Mouse (Mus musculus) layer of hippocampus, adult 18-20 months (tissue): ENCODE results near the gene Ereg. TPM values are rescaled to one million over a fixed set of nuclear protein-coding genes. Genes with fewer than 3 reads are reported as not detected.

Experiments
- DNase-seq, 2 experiments: peaks; one replicate each; pipeline ENCODE4 v3.0.0; 2022; ENCODE audit warnings: low spot score in 2 of 2
- total RNA-seq, 2 experiments: library from RNA; stranded (reverse); gene quantifications; 2 replicates each; pipeline ENCODE4 v1.2.3; 2021

The Ereg gene
- total RNA-seq, 2 experiments from 2014 or later: not detected

DNA sequence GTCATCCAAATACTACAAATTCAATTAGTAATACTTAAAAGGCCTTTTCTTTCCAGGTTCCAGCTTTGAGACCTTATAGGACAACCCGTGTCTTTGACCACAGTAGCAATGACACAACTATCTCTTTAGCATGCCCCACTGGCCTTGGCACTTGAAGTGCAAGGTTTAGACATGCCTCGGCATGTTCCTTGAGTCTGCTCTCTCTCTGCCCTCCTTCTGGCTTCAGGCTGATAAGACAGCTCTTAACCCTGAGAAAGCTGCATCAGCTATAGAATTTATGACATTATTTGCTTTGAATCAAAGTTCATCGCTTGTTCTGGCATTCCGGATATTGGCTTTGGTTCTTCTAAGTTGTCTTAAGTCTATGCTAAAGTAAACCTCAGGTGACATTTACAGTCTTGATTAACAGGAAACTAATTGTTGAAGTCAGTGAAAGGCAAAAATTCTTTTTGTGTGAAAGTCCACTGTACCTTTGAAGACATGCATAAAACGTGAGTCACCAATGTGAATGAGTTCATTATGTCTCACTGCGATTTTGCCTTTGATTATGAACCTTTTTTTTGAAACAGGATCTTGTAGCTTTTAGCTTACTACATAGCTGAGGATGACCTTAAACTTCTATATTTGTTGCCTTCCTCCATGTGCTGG lies 35.7 kb downstream of the Ereg start:
- DNase-seq: no peak

GRCm38 (mm10) chr5:91111019-91111418 lies 36.6 kb downstream of the Ereg start:
- DNase-seq: no peak

GRCm38 (mm10) chr5:91113967-91114366 lies 39.5 kb downstream of the Ereg start:
- DNase-seq: no peak

DNA sequence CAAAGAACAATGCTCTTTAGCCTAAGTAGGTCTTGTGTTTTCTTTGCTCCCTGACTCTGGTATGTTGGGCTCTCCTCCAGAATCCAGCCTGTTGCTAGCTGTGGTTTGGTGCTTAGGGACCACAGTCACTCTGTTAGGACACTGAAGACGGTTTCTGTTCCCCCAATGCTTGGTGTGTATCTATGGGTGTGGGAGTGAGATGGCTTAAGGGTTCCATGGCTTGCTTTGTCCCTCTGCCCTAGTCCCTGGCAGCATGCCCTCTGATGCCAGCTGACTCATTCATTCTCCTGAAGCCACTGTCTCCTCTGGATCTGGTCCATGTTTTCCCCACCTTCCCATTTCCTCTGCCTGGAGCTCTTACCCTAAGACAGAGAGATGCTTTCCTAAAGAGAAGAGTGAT lies 40.2 kb downstream of the Ereg start:
- no peak for DNase-seq

DNA sequence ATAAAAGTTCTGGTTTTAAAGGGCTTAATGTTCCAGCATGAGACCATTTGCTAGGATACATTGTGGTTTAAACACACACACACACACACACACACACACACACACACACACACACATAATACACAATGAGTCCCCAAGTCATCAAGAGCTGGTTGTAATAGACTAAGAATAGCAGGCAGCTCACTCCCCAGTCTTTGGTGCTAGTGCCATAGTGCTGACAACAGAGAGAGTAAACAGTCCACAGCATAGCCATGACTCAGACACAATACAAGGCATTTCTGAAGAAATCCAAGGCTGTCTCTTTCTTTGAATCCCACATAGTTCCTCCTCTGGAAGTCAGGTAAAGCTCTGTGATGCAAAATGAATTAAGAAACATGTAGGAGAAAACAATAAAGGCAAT lies 44.2 kb downstream of the Ereg start:
- no peak for DNase-seq

GRCm38 (mm10) chr5:91123404-91123803 lies 49.0 kb downstream of the Ereg start:
- DNase-seq: no peak

GRCm38 (mm10) chr5:91124140-91124539 lies 49.7 kb downstream of the Ereg start:
- no peak for DNase-seq

- no peak for DNase-seq
These were observed 52.2 kb downstream of the Ereg start for GRCm38 (mm10) chr5:91126623-91127022.

GRCm38 (mm10) chr5:91134961-91135360 lies 60.5 kb downstream of the Ereg start:
- no peak for DNase-seq

- no peak for DNase-seq
These were observed 64.5 kb downstream of the Ereg start for GRCm38 (mm10) chr5:91138970-91139369.

DNA sequence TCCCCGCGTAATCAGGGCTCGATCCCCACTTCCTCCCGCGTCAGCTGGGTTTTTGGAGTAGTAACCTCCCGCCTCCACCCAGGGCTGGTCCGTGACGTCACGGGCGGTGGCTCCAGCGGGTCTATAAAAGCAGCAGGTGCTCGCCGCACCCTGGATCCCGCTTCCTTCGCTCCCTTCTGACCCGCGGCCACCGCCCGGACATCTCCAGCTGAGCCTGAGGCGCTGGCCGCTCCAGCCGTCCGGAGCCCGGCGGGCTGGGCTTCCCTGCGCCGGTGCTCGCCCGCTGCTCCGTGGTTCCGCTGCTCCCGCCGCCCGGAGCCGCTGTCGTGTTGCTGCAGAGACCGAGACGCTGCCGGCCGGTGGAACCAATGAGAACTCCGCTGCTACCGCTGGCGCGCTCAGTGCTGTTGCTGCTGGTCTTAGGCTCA lies 65.0 kb downstream of the Ereg start, which contains the start of gene Areg:
TSS of gene Areg (plus strand) at position 154 of the 428 bp plus-strand sequence.
- peak; percentile 10 to 35 for DNase-seq

- no peak for DNase-seq
These were observed 66.5 kb downstream of the Ereg start for GRCm38 (mm10) chr5:91140896-91141448.

Other genes with a start within 250 kb of the Ereg start
- under 1 TPM; 0.27 to 0.36 TPM for gene Cxcl1, start 183.4 kb upstream of the Ereg start, total RNA-seq
- not detected for gene Cxcl2, start 170.8 kb upstream of the Ereg start, total RNA-seq
- 10 to 100 TPM; 18.8 to 20.3 TPM for gene Mthfd2l, start 143.5 kb upstream of the Ereg start, total RNA-seq
- gene Epgn, start 47.2 kb upstream of the Ereg start, total RNA-seq: under 1 TPM; 0.35 to 0.58 TPM
- gene Areg, start 65.0 kb downstream of the Ereg start, total RNA-seq: under 1 TPM in 1 of 2 experiments, not detected in 1; 0.27 TPM